Mouse (Mus musculus) kidney, postnatal 36 days (tissue): ENCODE measurements around the gene Jakmip3.

ENCODE experiments used
- DNase-seq, 2 experiments: peaks; one replicate each; pipeline ENCODE4 v3.0.0; 2021 to 2022; ENCODE audit warnings: mixed read lengths in 2 of 2

The Jakmip3 gene

DNA sequence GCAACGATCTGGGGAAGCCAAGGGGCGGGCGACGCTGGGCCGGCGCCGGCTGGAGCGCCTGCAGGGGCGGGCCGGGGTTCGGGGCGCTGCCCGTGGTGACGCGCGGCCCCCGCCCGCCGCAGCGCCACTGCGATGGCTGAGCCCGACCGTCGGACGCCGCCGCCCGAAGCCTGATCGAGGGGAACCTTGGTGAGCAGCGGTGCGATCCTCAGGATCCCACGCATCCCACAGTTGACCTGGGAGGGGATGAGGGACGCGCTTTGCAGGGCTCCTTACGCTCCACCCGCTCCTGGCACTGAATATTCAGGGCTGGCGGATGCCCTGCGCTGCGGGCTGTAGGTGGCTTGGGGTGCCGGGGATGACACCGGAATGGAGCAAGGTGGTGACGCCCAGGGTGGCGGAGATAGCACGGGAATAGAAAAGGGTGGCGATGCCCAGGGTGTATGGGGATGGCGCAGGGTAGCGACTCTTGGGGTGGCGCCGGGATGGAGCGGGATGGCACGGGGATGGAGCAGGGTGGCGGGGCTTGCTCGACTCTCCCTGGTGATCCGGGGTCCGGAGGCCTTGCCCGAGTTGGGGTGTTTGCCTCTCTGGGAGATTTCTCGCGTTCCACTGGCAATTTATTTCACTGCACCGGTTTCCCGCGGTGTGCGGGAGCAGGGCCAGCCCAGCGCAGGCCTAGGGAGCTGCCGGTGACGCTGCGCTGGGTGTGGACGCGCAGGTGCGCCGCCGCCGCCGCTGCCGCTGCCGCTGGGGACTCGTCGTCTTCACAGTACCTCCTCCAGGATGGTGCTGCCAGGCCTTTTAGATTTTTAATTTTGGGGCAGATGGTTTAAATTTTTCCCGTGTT lies at the start of gene Jakmip3:
Gene Jakmip3, plus strand, starts transcription at position 119 of the 850 bp plus-strand sequence.
- DNase-seq = no peak

DNA sequence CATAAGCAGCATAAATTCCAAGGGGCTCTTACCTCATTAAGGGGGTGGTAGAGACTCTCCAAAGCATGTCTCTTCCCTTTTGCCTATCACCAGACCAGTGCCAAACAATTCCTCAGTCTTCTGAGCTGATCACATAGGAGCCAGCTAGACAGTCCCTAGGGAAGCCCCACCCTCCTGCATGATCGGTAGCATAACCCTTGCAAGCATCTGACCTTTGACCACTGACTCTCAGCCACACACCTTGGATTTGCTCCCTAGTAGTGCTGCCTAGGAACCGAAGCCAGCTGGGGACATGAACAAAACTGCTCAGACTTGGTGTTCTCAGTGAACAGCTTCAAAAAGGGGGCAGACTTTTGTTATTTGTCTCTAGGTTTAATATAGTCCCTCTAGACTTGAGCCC lies 42.4 kb upstream of the Jakmip3 start:
- peak; percentile 65 to 82 for DNase-seq

GRCm38 (mm10) chr7:138898743-138899142 lies 41.8 kb upstream of the Jakmip3 start:
- no peak for DNase-seq

DNA sequence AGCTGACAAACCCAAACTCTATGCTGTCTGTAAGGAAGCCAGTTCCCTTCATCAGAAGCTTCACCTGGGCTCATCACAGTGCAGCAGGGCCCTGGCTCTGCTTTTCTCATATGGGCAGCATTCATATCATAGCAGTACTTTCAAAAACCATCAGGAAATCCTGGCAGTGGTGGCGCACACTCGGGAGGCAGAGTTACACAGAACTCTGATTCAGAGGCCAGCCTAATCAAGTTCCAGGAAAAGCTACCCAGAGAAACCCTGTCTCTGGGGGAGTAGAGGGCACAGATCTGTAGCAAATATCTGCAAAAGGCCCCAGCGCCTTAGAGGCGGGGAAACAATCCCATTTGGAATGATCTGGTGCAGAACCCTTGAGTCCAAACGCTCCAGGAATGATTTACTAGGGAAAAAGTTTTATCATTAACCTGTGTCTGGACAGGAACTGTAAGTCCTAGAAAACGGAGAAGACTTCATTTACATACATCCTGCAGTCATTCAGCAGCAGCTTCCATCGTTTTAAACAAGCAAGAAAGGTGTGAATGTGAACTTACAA lies 36.6 kb upstream of the Jakmip3 start:
- DNase-seq = peak; percentile 61 to 86

GRCm38 (mm10) chr7:138906441-138906840 lies 34.1 kb upstream of the Jakmip3 start:
- no peak for DNase-seq

GRCm38 (mm10) chr7:138907043-138907442 lies 33.5 kb upstream of the Jakmip3 start:
- peak; percentile 54 to 75 for DNase-seq

DNA sequence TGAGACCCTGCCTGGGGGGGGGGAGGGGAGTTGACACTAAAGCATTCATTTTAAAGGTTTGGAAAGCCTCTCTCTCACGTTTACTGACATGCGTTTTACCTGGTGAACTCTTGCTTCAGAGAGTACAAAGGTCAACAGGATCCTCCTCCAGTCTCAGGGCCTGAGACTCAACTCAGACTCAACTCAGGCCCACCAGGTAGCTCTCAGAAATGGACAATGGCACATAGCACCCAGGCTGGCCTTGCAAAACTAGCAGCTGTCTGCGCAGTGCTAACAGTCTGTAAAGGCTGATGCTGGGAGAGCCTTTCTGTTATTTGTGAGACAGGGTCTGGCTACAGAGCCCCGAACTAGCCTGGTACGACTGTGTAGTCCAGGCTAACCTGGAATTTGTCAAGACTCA lies 32.6 kb upstream of the Jakmip3 start:
- peak; percentile 40 to 70 for DNase-seq

GRCm38 (mm10) chr7:138908768-138909276 lies 31.7 kb upstream of the Jakmip3 start:
- DNase-seq = no peak

- peak; percentile 96 for DNase-seq
Measured at GRCm38 (mm10) chr7:138909277-138910192, 31.0 kb upstream of the Jakmip3 start, which contains the start of gene Bnip3. Bnip3 (minus strand) TSS chr7:138909519.

DNA sequence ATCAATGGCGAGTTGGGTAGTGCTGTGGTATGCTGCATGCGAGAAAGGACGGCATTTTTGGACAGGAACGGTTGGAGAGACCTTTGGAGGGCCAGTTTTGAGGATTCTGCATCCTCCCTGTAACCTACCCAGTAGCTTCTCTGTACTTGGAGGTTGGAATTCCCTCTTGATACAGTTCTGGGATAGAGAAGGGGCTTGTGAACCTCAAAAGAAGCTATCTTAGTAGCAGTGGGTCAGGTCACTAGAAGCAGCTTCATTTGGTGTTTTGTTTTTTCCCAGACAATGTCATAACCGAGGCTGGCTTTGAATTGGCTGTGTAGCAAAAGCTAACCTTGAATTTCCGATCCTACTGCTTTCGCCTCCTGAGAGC lies 30.4 kb upstream of the Jakmip3 start:
- DNase-seq = no peak

DNA sequence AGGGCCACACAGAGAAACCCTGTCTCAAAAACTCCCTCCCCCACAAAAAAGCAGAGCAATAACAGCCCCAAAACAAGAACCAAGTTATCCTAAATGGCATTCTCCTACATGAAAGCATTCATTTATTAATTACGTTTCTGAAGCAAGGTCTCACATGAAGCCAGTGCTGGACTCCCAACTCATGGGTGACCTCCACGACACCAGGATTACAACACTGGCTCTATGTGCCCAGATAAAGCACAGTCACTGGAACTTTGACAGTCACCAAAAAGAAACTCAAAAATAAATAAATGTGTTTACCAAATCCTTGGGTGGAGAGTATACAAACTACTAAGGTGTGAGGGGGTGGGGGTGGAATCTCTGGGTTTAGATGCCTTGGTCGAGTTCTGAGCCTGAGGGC lies 26.9 kb upstream of the Jakmip3 start:
- no peak for DNase-seq

- peak; percentile 81 to 87 for DNase-seq
Measured at GRCm38 (mm10) chr7:138919156-138919944, 21.2 kb upstream of the Jakmip3 start.

GRCm38 (mm10) chr7:138921611-138922010 lies 18.9 kb upstream of the Jakmip3 start:
- peak; percentile 70 to 77 for DNase-seq

GRCm38 (mm10) chr7:138923756-138924425 lies 16.6 kb upstream of the Jakmip3 start:
- DNase-seq = peak; percentile 63 to 79

DNA sequence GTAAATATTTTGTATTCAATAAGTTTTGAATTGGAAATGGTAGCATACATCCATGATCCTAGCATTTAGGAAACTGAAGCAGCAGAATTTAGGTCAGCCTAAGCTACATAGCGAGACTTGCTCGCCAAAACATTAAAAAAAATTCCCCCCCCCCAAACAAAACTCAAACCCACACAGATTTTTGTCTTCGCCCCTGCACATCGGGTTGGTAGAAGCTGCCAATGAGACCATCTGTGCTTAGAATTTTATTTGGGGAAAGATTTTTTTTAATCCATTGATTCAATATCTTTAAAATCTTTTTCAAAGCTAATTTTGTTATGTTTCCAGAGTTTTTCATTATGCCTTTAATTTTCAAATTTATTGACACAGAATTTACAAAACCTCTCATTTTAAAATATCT lies 12.1 kb upstream of the Jakmip3 start:
- DNase-seq = no peak

DNA sequence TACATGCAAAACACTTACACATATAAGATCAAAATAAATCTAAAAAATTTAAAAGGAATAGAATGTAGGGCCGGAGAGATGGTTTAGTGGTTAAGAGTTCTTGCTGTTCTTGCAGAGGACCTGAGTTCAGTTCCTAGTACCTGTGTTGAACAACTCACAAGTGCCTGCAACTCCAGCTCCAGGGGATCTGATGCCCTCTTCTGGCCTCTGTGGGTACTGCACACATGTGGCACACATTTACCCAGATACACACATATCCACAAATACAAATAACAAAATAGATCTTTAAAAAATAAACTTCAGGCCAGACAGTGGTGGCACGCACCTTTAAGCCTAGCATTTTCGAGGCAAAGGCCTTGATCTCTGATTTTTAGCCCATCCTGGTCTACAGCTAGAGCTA lies 6.0 kb upstream of the Jakmip3 start:
- no peak for DNase-seq

DNA sequence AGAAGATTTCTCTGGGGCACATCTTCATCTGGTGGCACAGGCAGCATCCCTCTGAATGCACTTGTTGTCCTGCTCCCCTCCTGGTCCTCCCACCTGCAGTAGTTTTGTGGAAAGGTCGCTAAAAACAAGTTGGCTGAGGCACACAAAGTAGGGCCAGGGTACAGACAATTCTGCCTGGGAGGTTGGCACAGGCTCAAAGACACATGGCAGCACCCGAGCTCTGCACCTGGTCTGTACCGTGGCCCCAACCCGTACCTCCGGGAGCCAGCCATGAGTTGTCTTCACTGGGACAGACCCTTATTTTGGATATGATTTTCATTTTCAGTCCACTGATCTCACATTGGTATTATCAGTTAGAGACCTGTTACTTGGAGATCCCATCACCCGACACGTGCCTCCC lies 1.5 kb upstream of the Jakmip3 start:
- DNase-seq = no peak

DNA sequence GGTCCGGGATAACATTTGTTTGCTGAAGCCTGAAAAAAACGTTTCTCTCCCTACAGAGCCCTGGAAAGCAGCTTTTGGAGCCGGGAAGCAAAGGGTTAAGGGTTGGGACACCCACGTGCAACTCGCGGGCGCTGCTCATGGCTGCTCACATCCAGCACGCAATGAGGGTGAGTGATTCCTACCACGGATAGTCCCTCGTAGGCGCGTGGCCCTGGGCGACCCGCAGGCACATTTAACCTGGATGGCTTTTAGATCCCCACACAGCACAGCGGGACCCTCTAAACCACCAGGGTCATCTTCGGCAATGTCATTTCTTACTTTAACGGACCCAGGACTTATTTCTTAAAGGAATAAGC lies 296 bp upstream of the Jakmip3 start:
- peak in 1 of 2 experiments; percentile 4 for DNase-seq

DNA sequence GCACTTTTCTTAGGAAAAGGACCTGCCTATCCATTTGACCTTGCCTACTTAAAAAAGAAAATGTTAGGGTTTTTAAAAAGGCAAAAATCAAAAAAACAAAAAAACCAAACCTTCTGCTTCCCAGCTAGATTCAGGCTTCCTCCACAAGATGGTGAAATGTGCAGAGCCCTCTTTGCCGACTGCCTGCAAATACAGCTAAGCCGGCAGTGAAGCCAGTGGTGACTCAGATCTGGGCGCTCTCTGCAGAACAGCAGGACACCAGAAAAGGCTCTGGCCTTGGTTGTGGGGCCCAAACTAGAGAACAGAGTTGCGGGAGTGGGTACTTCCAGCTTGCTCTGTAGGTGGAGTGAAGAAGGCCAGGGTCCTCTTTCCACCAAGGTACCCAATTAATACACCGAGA lies 1.0 kb downstream of the Jakmip3 start:
- no peak for DNase-seq

DNA sequence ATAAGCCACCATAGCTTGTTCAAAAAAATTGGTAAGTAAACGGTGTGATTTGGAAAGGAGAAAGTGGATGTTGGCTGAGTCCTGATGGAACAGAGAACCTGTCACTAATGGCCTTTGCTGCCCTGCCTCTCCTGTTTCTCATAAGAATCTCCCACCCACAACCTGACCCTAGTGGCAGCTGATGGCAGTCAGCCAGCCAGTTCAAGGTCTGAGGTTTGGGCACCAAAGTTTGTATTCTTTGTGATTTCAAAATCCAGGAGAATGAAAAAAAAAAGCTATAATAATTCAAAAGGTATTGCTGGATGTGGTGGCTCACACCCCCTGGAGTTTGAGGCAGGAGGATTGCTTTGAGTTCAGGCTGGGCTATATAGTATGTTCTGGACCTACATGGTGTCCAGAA lies 1.8 kb downstream of the Jakmip3 start:
- DNase-seq = no peak

DNA sequence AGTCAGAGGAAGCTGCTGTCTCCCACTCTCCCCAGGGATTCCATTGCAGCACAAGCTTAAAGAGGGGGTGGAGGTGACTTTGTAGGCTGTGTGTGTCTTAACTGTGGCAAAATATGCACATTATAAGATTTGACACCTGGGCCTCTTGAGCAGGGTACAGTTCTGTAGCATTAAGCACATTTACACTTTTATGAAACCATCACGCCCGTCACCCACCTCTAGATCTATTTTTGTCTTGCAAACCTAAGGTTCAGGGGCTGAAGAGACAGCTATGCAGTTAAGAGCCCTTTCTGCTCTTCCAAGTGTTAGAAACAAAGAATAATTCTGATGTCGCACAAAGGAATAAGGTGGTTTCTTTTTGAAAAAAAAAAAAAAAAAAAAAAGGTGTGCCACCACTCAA lies 5.1 kb downstream of the Jakmip3 start:
- no peak for DNase-seq

DNA sequence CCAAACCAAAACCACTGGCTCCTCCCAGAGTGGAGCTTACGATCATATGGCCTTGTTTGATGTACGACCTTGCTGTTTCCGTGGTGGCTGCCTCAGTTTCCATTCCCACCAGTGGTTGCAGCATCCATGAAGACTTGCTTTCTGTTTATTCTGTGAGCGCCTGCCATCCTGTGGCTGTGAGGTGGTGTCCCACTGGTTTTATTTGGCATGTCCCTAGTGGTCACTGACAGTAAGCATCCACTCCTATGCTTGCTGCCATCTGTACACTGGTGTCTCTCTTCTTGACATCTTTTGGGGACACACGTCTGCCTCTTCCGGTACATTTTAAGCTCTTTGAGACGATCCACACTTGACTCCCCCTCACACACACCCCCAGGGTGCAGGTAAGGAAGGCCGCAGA lies 7.2 kb downstream of the Jakmip3 start:
- no peak for DNase-seq
